Mouse (Mus musculus): ENCODE data around the gene Acp4.
"Not testable (repeated sequence)": the region's sequence is repeated elsewhere in the genome, so short reads cannot be mapped to it uniquely, and the experiment has no call there.

Acp4 gene

GRCm38 (mm10) chr7:44257278-44257677 lies at the start of gene Acp4:
Gene Acp4 (minus strand): TSS chr7:44257378.
- no peak for DNase-seq (ENCODE audit: low spot score)

GRCm38 (mm10) chr7:44306516-44307240 lies 49.5 kb upstream of the Acp4 start, which contains the start of gene Clec11a:
Gene Clec11a (minus strand): TSS chr7:44306902.
- no peak for DNase-seq (ENCODE audit: low spot score)

GRCm38 (mm10) chr7:44305686-44306085 lies 48.5 kb upstream of the Acp4 start:
- DNase-seq (ENCODE audit: low spot score) = no peak

- DNase-seq (ENCODE audit: low spot score) = peak; percentile 94
Observed at GRCm38 (mm10) chr7:44304775-44305641, 47.8 kb upstream of the Acp4 start.

- DNase-seq (ENCODE audit: low spot score) = no peak
Observed at GRCm38 (mm10) chr7:44304463-44304774, 47.2 kb upstream of the Acp4 start.

GRCm38 (mm10) chr7:44303346-44304340 lies 46.5 kb upstream of the Acp4 start:
- no peak for DNase-seq (ENCODE audit: low spot score)

GRCm38 (mm10) chr7:44297501-44297900 lies 40.3 kb upstream of the Acp4 start:
- not testable (repeated sequence) for DNase-seq (ENCODE audit: low spot score)

GRCm38 (mm10) chr7:44291418-44291817 lies 34.2 kb upstream of the Acp4 start:
- DNase-seq (ENCODE audit: low spot score) = no peak

GRCm38 (mm10) chr7:44290986-44291385 lies 33.8 kb upstream of the Acp4 start:
- DNase-seq (ENCODE audit: low spot score) = no peak

- no peak for DNase-seq (ENCODE audit: low spot score)
Observed at GRCm38 (mm10) chr7:44287760-44288159, 30.6 kb upstream of the Acp4 start.

GRCm38 (mm10) chr7:44281586-44281985 lies 24.4 kb upstream of the Acp4 start:
- no peak for DNase-seq (ENCODE audit: low spot score)

- no peak for DNase-seq (ENCODE audit: low spot score)
Observed at GRCm38 (mm10) chr7:44280959-44281358, 23.8 kb upstream of the Acp4 start.

GRCm38 (mm10) chr7:44277250-44277622 lies 20.1 kb upstream of the Acp4 start:
- DNase-seq (ENCODE audit: low spot score) = no peak

GRCm38 (mm10) chr7:44276461-44277249 lies 19.5 kb upstream of the Acp4 start:
- DNase-seq (ENCODE audit: low spot score) = no peak

- no peak for DNase-seq (ENCODE audit: low spot score)
Observed at GRCm38 (mm10) chr7:44275546-44275945, 18.4 kb upstream of the Acp4 start.

- no peak for DNase-seq (ENCODE audit: low spot score)
Observed at GRCm38 (mm10) chr7:44274096-44274495, 16.9 kb upstream of the Acp4 start.

- no peak for DNase-seq (ENCODE audit: low spot score)
Observed at GRCm38 (mm10) chr7:44273446-44273845, 16.3 kb upstream of the Acp4 start.

- DNase-seq (ENCODE audit: low spot score) = no peak
Observed at GRCm38 (mm10) chr7:44272546-44272945, 15.4 kb upstream of the Acp4 start.

GRCm38 (mm10) chr7:44271309-44271708 lies 14.1 kb upstream of the Acp4 start:
- no peak for DNase-seq (ENCODE audit: low spot score)

GRCm38 (mm10) chr7:44269397-44269796 lies 12.2 kb upstream of the Acp4 start:
- DNase-seq (ENCODE audit: low spot score) = no peak

- no peak for DNase-seq (ENCODE audit: low spot score)
Observed at GRCm38 (mm10) chr7:44268117-44268516, 10.9 kb upstream of the Acp4 start.

Measured in ovary, postnatal 36 days (tissue).